Mouse (Mus musculus): ENCODE measurements at regions not wholly inside any gene's neighbourhood (a gene's known extent, or its start where the extent isn't known, plus 50 kb on each side); places are given as distances from the start of the nearest gene placed in this dataset.

- H3K4me3 ChIP-seq (ENCODE audit: low read length): no peak overlapping the region
- H3K9me3 ChIP-seq (ENCODE audit: control insufficient read depth, low read length): no peaks in the 10 kb centered on the region
- ATAC-seq (ENCODE audit: low FRiP score, low TSS enrichment): no peak
- no peak overlapping the region for H3K27ac ChIP-seq (ENCODE audit: low read depth, low read length)
- H3K27me3 ChIP-seq (ENCODE audit: control insufficient read depth, insufficient read depth, low read length): no peaks in the 10 kb centered on the region
- no peaks in the 10 kb centered on the region for H3K4me1 ChIP-seq (ENCODE audit: control insufficient read depth, insufficient read depth, low read length)
- H3K4me2 ChIP-seq (replicated peaks; ENCODE audit: low read depth, low read length): no peak overlapping the region
- WGBS: 54% methylated on average over 2 of the region's 2 CpGs
- H3K36me3 ChIP-seq (ENCODE audit: control insufficient read depth, insufficient read depth, low read length): no peaks in the 10 kb centered on the region
- H3K9ac ChIP-seq (ENCODE audit: low read depth, low read length): no peak overlapping the region
These were observed 279.7 kb downstream of the Nsun3 start for GRCm38 (mm10) chr16:62506725-62507482.

GRCm38 (mm10) chr16:62500870-62501269 is 285.7 kb downstream of the Nsun3 start:
- H3K36me3 ChIP-seq (ENCODE audit: control insufficient read depth, insufficient read depth, low read length): no peaks in the 10 kb centered on the region
- H3K4me2 ChIP-seq (replicated peaks; ENCODE audit: low read depth, low read length): no peak overlapping the region
- WGBS: 57% methylated on average over 6 of the region's 6 CpGs
- no peak for ATAC-seq (ENCODE audit: low FRiP score, low TSS enrichment)
- H3K4me1 ChIP-seq (ENCODE audit: control insufficient read depth, insufficient read depth, low read length): no peaks in the 10 kb centered on the region
- no peak overlapping the region for H3K4me3 ChIP-seq (ENCODE audit: low read length)
- no peaks in the 10 kb centered on the region for H3K9me3 ChIP-seq (ENCODE audit: control insufficient read depth, low read length)
- no peak overlapping the region for H3K27ac ChIP-seq (ENCODE audit: low read depth, low read length)
- no peaks in the 10 kb centered on the region for H3K27me3 ChIP-seq (ENCODE audit: control insufficient read depth, insufficient read depth, low read length)
- H3K9ac ChIP-seq (ENCODE audit: low read depth, low read length): no peak overlapping the region

- no peak overlapping the region for H3K4me3 ChIP-seq (ENCODE audit: low read length)
- H3K4me2 ChIP-seq (replicated peaks; ENCODE audit: low read depth, low read length): no peak overlapping the region
- H3K27me3 ChIP-seq (ENCODE audit: control insufficient read depth, insufficient read depth, low read length): no peaks in the 10 kb centered on the region
- no peaks in the 10 kb centered on the region for H3K4me1 ChIP-seq (ENCODE audit: control insufficient read depth, insufficient read depth, low read length)
- 60% methylated on average over 6 of the region's 6 CpGs for WGBS
- H3K27ac ChIP-seq (ENCODE audit: low read depth, low read length): no peak overlapping the region
- no peak overlapping the region for H3K9ac ChIP-seq (ENCODE audit: low read depth, low read length)
- ATAC-seq (ENCODE audit: low FRiP score, low TSS enrichment): no peak
- no peaks in the 10 kb centered on the region for H3K36me3 ChIP-seq (ENCODE audit: control insufficient read depth, insufficient read depth, low read length)
- no peaks in the 10 kb centered on the region for H3K9me3 ChIP-seq (ENCODE audit: control insufficient read depth, low read length)
These were observed 286.3 kb downstream of the Nsun3 start for GRCm38 (mm10) chr16:62500334-62500733.

GRCm38 (mm10) chr16:62498761-62499160 is 287.9 kb downstream of the Nsun3 start:
- H3K4me2 ChIP-seq (replicated peaks; ENCODE audit: low read depth, low read length): no peak overlapping the region
- no peaks in the 10 kb centered on the region for H3K4me1 ChIP-seq (ENCODE audit: control insufficient read depth, insufficient read depth, low read length)
- H3K9me3 ChIP-seq (ENCODE audit: control insufficient read depth, low read length): no peaks in the 10 kb centered on the region
- H3K27me3 ChIP-seq (ENCODE audit: control insufficient read depth, insufficient read depth, low read length): no peaks in the 10 kb centered on the region
- H3K4me3 ChIP-seq (ENCODE audit: low read length): no peak overlapping the region
- 67% methylated on average over 5 of the region's 5 CpGs for WGBS
- ATAC-seq (ENCODE audit: low FRiP score, low TSS enrichment): no peak
- no peak overlapping the region for H3K27ac ChIP-seq (ENCODE audit: low read depth, low read length)
- no peaks in the 10 kb centered on the region for H3K36me3 ChIP-seq (ENCODE audit: control insufficient read depth, insufficient read depth, low read length)
- no peak overlapping the region for H3K9ac ChIP-seq (ENCODE audit: low read depth, low read length)

GRCm38 (mm10) chr16:62496697-62497096 is 289.9 kb downstream of the Nsun3 start:
- no peaks in the 10 kb centered on the region for H3K27me3 ChIP-seq (ENCODE audit: control insufficient read depth, insufficient read depth, low read length)
- H3K4me2 ChIP-seq (replicated peaks; ENCODE audit: low read depth, low read length): no peak overlapping the region
- H3K36me3 ChIP-seq (ENCODE audit: control insufficient read depth, insufficient read depth, low read length): no peaks in the 10 kb centered on the region

GRCm38 (mm10) chr16:62470133-62470532 is 316.5 kb downstream of the Nsun3 start:
- Histone ChIP-seq H3K27me3 (ENCODE audit: control insufficient read depth, insufficient read depth, low read length) (no peaks in the 10 kb centered on the region), H3K4me2 (replicated peaks; ENCODE audit: low read depth, low read length) (no peak overlapping the region), H3K27ac (ENCODE audit: low read depth, low read length) (no peak overlapping the region), H3K4me3 (ENCODE audit: low read length) (no peak overlapping the region), H3K4me1 (ENCODE audit: control insufficient read depth, insufficient read depth, low read length) (no peaks in the 10 kb centered on the region), H3K9ac (ENCODE audit: low read depth, low read length) (no peak overlapping the region), H3K36me3 (ENCODE audit: control insufficient read depth, insufficient read depth, low read length) (no peaks in the 10 kb centered on the region), H3K9me3 (ENCODE audit: control insufficient read depth, low read length) (no peaks in the 10 kb centered on the region)
- no peak for ATAC-seq (ENCODE audit: low FRiP score, low TSS enrichment)
- 87% methylated on average over 2 of the region's 2 CpGs for WGBS

More at GRCm38 (mm10) chr16:62496697-62497096, 289.9 kb downstream of the Nsun3 start:
- H3K4me3 ChIP-seq (ENCODE audit: low read length): no peak overlapping the region
- no peaks in the 10 kb centered on the region for H3K9me3 ChIP-seq (ENCODE audit: control insufficient read depth, low read length)
- H3K9ac ChIP-seq (ENCODE audit: low read depth, low read length): no peak overlapping the region
- WGBS: 20% methylated on average over 9 of the region's 9 CpGs
- ATAC-seq (ENCODE audit: low FRiP score, low TSS enrichment): no peak
- H3K27ac ChIP-seq (ENCODE audit: low read depth, low read length): no peak overlapping the region
- H3K4me1 ChIP-seq (ENCODE audit: control insufficient read depth, insufficient read depth, low read length): no peaks in the 10 kb centered on the region

GRCm38 (mm10) chr16:62469286-62469685 is 317.3 kb downstream of the Nsun3 start:
- H3K27ac ChIP-seq (ENCODE audit: low read depth, low read length): no peak overlapping the region
- WGBS: 63% methylated on average over 3 of the region's 3 CpGs
- no peak overlapping the region for H3K4me2 ChIP-seq (replicated peaks; ENCODE audit: low read depth, low read length)
- H3K27me3 ChIP-seq (ENCODE audit: control insufficient read depth, insufficient read depth, low read length): no peaks in the 10 kb centered on the region
- H3K9ac ChIP-seq (ENCODE audit: low read depth, low read length): no peak overlapping the region
- no peak overlapping the region for H3K4me3 ChIP-seq (ENCODE audit: low read length)
- H3K36me3 ChIP-seq (ENCODE audit: control insufficient read depth, insufficient read depth, low read length): no peaks in the 10 kb centered on the region
- ATAC-seq (ENCODE audit: low FRiP score, low TSS enrichment): no peak
- H3K4me1 ChIP-seq (ENCODE audit: control insufficient read depth, insufficient read depth, low read length): no peaks in the 10 kb centered on the region
- no peaks in the 10 kb centered on the region for H3K9me3 ChIP-seq (ENCODE audit: control insufficient read depth, low read length)

- no peaks in the 10 kb centered on the region for H3K27me3 ChIP-seq (ENCODE audit: control insufficient read depth, insufficient read depth, low read length)
- H3K36me3 ChIP-seq (ENCODE audit: control insufficient read depth, insufficient read depth, low read length): no peaks in the 10 kb centered on the region
- H3K4me1 ChIP-seq (ENCODE audit: control insufficient read depth, insufficient read depth, low read length): no peaks in the 10 kb centered on the region
- no peak overlapping the region for H3K27ac ChIP-seq (ENCODE audit: low read depth, low read length)
- no peak overlapping the region for H3K4me3 ChIP-seq (ENCODE audit: low read length)
- H3K4me2 ChIP-seq (replicated peaks; ENCODE audit: low read depth, low read length): no peak overlapping the region
- ATAC-seq (ENCODE audit: low FRiP score, low TSS enrichment): no peak
- WGBS: 21% methylated on average over 3 of the region's 3 CpGs
- no peaks in the 10 kb centered on the region for H3K9me3 ChIP-seq (ENCODE audit: control insufficient read depth, low read length)
- no peak overlapping the region for H3K9ac ChIP-seq (ENCODE audit: low read depth, low read length)
These were observed 317.8 kb downstream of the Nsun3 start for GRCm38 (mm10) chr16:62468846-62469245.

GRCm38 (mm10) chr16:62459949-62460551 is 326.6 kb downstream of the Nsun3 start:
- H3K27ac ChIP-seq (ENCODE audit: low read depth, low read length): no peak overlapping the region
- no peak overlapping the region for H3K4me3 ChIP-seq (ENCODE audit: low read length)
- no peaks in the 10 kb centered on the region for H3K36me3 ChIP-seq (ENCODE audit: control insufficient read depth, insufficient read depth, low read length)
- no peak for ATAC-seq (ENCODE audit: low FRiP score, low TSS enrichment)
- H3K4me2 ChIP-seq (replicated peaks; ENCODE audit: low read depth, low read length): no peak overlapping the region
- 44% methylated on average over 4 of the region's 4 CpGs for WGBS
- H3K27me3 ChIP-seq (ENCODE audit: control insufficient read depth, insufficient read depth, low read length): no peaks in the 10 kb centered on the region
- H3K9ac ChIP-seq (ENCODE audit: low read depth, low read length): no peak overlapping the region
- H3K4me1 ChIP-seq (ENCODE audit: control insufficient read depth, insufficient read depth, low read length): no peaks in the 10 kb centered on the region
- no peaks in the 10 kb centered on the region for H3K9me3 ChIP-seq (ENCODE audit: control insufficient read depth, low read length)

All from kidney, embryonic 14.5 days (tissue).